Mouse (Mus musculus) megakaryocyte, embryonic 14.5 days (primary cell): ENCODE data around the gene Prorsd1.

Experiments used
- FLI1 ChIP-seq: IDR thresholded peaks from 2 replicates; pipeline ENCODE4 v1.6.1; 2012; ENCODE audit warnings: low read length, inconsistent platforms, mixed read lengths
- GATA1 ChIP-seq: IDR thresholded peaks from 3 replicates; pipeline ENCODE4 v1.6.1; 2012; ENCODE audit warnings: mixed read lengths, low read length, inconsistent platforms, borderline replicate concordance

DNA sequence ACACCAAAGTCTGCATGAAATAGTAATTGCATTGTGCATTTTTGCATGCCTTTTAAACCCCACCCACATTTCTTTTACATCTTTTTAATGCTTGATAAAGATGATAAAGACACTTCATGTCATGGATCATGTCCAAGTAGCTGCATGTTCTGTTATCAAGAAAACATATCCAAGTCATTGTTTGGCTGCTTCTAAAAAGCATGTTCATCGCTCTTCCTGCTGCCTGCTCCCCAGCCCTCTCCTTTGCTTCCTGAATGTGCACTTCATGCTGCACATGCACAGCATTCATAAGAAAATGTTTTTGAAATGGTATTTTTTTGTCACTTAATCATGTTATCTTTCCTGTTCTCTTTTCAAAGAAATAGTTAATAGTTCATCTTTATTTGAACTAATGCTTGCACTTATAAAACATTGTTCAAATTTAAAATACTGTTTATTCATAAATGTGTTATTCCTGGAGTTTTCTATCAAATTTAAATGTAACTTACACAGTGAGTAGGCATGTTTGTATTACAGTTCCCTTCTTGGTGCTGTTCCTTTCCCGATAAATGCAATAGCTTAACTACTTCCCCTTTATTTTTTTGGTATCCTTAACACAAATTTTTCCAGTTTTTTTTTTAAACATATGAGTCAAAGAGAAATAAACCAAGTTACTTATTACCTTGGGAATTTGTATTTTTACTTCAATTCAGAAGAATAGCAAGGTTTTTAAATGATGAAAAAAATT lies 9.8 kb downstream of the Prorsd1 start:
- TF ChIP-seq GATA1 (no peak), FLI1 (no peak)
